Mouse (Mus musculus): ENCODE data around the gene Olfr214.

GRCm38 (mm10) chr6:116538156-116538555 is 15.9 kb upstream of the Olfr214 start, which contains the start of gene Olfr213:
- TF ChIP-seq CTCF (IDR thresholded peaks at IDR 0.05; ENCODE audit: borderline replicate concordance, insufficient read depth, low read depth, low read length) (no peak), POLR2A (IDR thresholded peaks at IDR 0.05; ENCODE audit: borderline replicate concordance, insufficient read depth, low read length) (no peak)
